Mouse (Mus musculus) heart, adult 11 months (tissue): ENCODE data around the gene Vegfa.
A peak's percentile ranks its signal among the peaks of the same experiment; 100 is the strongest.

Experiments used
- DNase-seq: peaks from one replicate; pipeline ENCODE4 v3.0.0; 2022

The Vegfa gene

DNA sequence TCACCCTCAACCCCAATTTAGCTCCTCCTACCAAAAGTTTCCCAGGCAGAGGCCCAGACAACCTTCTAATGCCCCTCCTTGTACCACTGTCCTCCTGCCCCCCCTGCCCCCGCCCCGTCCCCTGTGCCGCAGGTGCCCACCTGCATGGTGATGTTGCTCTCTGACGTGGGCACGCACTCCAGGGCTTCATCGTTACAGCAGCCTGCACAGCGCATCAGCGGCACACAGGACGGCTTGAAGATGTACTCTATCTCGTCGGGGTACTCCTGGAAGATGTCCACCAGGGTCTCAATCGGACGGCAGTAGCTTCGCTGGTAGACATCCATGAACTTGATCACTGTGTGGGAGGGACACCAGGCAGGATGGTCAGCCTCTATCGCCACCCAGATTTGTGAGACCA is 7.0 kb downstream of the Vegfa start:
- peak; percentile 85 for DNase-seq

DNA sequence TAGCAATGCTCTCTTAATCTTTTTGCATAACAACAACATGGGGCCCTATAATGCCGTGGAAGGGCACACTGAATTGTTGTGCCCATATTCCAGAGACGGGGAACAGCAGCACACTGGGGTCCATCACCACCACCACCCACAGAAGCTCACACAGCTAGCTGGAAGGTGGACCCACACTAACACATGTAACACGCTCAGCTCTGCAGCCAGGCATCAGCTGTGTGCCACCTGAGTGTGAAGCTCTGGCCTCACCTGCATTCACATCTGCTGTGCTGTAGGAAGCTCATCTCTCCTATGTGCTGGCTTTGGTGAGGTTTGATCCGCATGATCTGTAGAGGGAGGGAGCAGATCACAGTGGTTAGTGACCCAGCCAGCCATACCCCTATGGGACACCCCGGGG is 8.0 kb downstream of the Vegfa start:
- no peak for DNase-seq

DNA sequence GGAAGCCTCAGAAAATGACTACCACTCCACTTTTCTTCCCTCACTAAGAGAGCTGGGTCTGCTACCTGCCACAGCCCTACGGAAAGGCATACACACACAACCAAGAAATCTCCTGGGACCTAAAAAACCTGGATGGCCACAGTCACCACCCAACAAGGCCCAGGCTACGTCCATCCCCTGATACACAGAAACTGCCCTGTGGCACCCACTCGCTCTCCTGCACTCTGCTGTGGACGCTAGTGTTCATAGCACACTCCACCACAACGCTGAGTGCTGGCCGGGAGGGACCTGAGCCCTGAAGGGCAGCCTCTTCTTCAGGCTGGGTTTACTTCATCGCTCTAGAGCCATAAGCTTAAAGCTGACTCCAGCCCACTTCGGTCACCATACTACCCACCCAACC is 8.6 kb downstream of the Vegfa start:
- DNase-seq: no peak

DNA sequence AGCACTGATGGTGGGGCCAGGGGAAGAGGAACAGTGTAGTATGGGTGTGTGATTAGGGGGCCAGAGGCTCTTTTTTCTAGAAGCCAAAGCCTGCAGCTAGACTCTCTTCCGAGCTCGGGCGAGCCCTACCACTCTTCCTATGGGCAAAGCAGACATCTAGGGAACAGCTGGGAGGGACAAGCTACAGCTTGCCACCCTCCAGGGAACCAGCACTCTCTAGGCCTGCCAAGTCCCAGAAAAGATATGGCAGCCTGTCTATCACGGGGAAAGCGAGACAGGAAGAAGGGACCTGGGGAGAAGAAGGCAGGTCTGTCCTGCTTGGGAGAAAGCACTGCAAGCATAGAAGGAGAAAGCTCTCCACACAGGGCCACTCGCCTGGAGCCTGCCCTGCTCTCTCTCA is 9.2 kb downstream of the Vegfa start:
- no peak for DNase-seq

DNA sequence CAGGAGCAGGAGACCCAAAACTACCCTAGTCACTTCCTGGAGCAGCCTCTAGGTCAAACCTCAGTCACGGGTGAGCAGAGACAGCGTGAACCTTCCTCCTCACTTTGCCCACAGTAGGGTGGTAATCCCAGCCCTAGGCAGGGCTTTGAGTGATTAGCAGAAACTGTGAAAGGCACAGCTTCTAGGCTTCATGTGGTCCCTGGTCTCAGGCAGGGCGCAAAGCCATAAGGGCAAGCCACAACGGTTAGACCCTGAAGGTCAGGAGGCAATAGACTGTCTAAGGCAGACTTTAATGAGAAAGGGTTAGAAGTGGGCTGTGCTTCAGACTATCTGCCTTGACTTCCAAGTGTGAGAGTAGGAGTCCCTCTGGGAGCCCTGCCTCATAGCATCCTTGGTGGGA is 9.7 kb downstream of the Vegfa start:
- DNase-seq: no peak

DNA sequence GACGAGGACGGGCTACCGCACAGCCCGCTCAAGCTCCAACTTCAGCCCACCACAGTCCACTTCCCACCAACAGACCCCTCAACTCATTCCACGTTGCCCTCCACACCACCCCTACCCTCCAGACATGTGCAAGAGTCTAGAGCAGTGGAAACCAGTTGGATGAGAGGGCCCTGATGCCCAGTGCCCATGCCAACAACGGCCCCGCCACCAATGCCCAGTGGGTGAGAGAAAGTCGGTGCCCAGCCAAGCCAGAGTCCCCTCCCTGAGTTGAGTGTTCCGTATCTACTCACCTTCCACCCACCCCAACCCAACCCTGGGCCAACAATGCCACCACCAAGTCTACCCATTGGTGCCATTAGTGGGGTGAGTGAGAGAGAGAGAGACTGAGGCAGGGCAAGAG is 10.4 kb downstream of the Vegfa start:
- DNase-seq: peak; percentile 89

DNA sequence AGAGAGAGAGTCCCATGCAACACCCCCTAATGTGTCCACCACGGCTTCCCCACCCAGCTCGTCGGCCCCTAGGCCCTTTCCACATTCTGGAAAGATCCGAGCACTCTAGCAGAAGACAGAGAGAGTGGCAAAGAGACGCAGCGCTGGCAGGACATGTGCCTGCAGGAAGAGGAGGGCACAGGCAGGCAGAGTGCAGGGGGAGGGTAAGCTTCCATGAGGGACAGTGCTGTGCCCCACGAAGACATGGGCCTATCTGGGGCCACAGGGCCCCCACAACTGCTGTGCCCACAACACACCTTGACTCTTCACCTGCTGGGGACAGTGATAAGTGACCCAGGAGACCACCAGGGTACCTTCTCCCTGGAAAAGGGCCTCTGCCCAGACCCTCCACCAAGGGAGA is 11.0 kb downstream of the Vegfa start:
- DNase-seq: no peak

DNA sequence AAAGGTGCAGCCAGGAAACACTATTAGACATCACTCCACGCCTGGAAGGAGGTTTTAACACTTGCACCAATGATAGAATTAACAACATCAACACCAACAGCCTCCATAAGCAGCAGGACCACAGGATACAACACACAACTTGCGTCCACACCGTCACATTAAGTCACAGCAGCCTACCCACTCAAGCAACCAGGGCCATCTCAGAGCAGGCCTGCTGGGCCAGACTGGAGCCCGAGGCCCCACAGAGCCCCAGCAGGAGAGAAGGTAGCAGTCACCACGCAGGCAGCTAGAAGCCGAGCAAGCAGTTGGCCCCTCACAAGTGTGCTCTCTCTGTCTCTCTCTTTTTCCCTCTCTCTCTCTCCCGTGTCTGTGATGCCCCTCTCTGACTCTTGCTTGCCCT is 11.6 kb downstream of the Vegfa start:
- DNase-seq: peak; percentile 89

DNA sequence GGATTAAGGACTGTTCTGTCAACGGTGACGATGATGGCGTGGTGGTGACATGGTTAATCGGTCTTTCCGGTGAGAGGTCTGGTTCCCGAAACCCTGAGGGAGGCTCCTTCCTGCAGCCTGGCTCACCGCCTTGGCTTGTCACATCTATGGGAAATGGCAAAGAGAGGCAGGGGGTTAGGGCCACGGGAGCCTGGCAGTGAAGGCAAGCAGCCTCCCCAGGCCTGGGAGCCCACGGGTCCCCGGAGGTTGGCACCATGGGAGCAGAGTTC is 13.5 kb downstream of the Vegfa start:
- DNase-seq: no peak

DNA sequence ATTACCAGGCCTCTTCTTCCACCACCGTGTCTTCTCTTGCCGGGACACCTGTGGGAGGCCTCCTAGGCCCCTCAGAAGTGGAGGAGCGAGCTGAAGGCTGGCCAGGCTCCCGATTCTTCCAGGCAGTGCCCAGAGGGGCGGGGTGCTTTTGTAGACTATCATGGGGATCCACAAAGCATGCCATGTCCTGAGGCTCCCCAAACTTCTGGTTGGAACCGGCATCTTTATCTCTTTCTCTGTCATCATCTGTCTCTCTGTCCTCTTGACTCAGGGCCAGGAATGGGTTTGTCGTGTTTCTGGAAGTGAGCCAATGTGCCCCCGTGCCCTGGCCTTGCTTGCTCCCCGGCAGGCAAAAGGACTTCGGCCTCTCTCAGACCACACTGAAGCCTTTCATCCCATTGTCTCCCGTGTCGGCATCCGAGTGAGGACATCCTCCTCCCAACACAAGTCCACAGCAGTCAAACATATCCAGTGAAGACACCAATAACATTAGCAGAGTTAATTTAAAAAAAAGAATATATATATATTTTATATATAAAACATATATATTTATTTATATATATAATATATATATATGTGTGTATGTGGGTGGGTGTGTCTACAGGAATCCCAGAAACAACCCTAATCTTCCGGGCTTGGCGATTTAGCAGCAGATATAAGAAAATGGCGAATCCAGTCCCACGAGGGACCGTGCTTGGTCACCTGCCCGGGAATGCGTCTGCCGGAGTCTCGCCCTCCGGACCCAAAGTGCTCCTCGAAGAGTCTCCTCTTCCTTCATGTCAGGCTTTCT is 14.0 kb downstream of the Vegfa start:
- DNase-seq: peak; percentile 91

DNA sequence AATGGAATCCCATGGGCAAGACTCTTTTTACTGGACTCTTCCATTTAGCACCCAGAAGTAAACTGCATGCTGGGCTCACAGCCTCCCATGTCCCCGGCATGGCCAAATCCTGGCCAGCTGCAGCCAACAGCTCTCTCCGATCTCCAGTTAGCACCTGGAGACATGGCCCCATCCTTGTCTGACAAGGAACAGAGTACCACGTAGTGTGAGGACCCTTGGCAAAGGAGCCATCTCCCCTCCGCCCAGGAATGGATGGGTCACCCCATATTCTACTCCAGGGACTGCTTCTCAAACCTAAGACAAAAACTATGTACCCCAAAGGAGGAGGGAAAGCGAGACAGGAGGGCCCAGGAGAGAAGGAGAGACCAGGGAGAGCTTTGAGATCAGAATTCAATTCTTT is 15.6 kb downstream of the Vegfa start:
- DNase-seq: no peak

DNA sequence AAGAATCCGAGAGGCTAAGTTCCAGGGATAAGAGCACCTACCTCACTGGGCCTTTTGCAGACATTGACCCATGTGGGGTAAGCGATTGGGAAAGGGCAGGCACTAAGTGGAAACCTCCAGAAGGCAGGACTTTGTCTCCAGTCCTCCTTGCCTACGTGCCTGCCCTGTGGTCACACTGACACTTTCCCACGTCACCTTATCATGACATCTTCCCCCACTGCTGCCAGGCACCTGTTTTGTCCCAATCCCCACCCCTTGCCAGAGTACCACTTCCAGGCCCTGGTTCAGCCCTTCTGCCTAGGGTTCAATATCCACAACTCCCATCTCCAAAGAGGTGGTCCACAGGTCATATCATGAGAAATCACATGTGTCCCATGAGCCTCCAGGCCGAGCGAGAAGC is 16.2 kb downstream of the Vegfa start:
- peak; percentile 90 for DNase-seq

DNA sequence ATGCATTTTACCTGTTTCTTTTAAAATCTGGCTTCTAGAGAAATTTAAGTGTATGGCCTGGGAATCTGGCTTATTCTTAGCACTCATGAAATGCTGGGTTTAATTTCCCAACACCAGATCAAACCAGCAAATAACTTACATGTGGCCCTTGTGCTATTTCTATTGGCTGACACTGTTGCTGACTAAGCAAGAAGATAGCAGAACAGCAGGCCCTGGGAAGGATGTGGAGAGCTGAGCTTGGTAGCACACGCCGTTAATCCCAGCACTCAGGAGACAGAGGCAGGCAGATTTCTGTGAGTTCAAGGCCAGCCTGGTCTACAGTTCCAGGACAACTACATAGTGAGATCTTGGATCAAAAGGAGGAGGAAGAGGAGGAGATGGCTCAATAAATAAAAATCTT is 17.2 kb downstream of the Vegfa start:
- DNase-seq: no peak

DNA sequence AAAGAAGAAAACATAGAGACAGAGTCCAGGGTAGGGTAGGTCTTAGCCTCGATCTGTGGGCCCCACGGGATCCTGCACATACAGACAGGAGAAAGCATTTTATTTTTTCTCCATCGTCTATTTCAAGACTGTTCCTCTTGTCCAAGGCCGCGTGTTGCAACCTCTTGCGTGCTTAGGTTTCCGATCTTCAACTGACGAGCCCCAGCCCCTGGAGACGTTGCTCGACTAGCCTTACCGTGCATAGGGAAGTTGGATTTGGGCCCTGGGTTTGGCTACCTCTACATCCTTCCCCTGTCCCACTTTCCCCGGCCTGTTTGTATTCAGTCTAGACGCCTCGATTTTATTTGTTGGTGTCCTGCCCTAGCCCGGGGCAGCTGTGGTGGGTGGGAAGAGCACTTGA is 18.6 kb downstream of the Vegfa start:
- DNase-seq: no peak

DNA sequence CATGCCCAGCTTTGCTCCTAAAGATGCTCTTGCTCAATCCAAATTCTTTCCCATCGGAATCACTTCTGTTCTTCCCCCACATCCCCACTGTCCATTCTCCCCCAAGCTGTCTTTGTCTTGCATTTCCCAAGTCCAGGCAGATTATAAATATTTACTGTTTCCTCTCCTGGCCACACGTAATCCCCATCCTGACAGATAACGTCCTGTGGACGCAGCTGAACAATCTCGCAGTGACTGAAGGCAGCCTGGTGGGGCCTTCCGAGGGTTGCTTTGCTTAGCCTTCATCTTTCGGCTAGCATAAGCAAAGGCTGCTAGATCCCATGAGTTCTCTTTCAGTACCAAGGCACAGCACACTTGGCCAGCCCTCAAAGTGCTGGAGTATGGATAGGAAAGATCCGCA is 20.0 kb downstream of the Vegfa start:
- no peak for DNase-seq

DNA sequence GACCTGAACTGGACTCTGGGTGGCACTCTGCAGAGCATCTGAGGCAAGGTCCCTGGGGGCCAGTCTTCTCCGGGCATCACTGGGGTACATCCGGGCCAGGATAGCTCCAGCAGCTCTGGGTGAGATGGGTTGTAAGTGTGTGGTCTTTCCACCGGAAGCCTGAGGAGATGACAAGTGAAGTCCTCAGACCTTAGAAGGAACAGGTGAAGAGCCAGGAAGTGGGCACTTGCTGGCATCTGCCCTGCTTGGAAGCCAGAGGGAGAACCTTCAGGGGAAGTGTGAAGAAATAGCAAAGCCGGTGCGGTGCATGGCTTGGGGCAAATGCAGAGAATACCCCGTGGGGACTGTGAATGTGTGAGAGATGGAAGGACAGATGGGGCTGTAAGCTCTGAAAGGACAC is 21.7 kb downstream of the Vegfa start:
- DNase-seq: peak; percentile 80

DNA sequence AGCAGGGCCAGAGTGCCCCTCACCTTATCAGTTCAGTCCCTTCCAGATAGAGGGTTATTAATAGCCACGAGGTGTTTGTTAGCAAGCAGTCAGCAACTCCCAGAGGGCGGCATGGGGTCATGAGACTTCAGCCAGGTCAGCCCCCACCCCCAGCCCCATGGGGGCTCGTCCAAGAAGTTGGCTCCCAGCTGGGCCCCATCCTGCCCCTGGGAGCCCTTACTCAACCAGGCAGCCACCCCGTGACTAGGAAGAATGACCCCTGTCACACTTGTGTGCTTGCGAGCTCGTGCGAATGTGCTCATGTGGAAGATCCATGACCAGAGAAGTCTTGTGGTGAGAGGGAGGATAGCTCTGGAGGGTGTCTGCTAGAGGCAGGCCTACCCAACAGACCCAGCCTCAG is 23.0 kb downstream of the Vegfa start:
- peak; percentile 97 for DNase-seq

DNA sequence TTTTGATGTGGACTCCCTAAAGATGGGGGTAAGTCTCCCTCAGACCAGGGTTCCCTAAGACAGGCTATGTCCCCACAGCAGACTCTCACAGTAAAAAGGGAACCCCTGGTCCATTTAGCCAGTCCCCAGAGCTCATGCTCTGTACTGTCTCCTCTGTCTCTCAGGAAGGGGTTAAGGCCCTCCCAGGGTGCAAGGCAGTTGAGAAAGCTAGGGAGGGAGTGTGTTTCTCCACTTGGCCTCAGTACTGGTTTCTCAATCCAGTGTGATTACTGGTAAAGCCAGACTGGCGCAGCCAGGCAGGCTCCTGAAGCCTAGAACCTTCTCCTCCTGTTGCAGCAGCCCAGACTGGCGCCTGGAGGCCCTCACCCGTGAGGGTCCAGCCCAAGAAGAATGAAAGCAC is 26.7 kb downstream of the Vegfa start:
- DNase-seq: no peak

DNA sequence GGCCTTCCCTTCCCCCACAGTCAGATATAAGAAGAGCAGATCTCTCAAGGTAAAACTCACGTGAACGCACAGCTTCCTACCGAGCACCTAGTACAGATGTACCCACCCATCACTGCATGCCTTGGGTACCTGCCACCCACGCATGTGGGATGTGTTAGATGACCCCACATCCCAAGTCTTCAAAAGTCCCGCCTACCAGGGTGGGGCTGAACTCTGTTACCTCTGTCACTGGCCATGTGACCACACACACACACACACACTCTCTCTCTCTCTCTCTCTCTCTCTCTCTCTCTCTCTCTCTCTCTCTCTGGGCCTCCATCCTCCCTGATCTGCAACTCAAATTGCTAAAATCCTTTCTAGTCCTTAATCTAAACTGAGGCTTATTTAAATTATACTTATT is 27.7 kb downstream of the Vegfa start:
- no peak for DNase-seq

DNA sequence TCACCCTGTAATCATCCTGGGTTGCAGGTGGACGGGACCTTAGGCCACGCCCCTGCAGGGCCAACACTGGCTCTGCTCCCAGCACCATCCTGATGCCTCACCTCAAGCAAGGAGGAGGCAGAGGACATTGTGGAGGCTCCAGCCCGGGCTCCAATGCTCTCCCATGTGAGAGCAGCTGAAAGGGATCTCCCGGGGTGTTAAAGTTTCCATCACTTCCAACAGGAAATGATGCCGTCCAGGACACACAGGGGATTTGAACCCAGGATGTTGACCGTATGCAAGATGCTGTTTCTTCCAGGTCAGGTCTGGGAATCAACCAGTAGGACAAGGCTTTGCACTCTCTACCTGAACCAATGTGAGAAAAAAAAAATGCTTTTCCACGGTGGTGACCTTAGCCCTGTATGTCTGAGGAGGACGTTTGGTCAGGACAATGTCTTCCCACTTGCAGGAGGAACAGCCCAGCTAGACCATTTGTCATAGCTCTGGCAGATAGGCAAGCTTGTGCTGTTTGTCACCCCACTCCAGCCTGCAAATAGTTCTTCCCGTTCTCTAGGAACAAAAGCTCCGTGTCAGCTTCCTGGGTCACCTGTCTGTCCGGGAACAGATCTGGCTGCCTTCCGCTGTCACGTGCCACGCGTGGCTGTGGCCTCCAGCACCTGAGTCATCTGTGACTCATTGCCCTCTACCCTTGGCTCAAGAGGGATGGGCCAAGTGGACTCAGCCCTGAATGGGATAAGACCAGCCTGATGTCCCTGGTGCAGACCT is 28.3 kb downstream of the Vegfa start:
- DNase-seq: peak; percentile 97

DNA sequence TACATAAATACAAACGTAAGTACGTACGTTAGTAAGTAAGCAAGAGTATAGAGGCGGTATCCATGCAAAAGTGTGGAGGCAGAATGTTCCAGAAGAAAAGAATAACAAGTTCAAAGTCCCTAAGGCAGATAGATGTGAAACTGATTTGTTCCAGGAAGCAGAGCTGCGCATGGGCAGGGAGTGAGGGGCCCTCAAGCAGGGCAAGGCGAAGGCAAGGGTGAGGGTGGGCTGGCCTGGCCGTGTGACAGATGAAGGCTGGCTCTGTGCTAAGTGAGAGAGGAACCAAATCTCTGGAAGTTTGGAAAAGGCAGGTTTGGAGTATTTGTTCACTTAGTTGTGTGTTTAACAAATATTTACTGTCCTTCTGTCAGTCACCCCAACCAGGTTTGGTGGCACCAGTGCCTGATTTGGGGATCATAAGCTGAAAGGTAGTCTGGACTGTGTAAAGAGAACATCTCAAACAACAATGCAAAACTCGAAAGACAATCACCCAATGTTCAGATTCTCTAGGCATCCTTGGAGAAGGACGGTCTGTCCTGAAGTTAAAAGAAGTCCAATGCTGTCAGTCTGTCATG is 32.7 kb downstream of the Vegfa start:
- no peak for DNase-seq

DNA sequence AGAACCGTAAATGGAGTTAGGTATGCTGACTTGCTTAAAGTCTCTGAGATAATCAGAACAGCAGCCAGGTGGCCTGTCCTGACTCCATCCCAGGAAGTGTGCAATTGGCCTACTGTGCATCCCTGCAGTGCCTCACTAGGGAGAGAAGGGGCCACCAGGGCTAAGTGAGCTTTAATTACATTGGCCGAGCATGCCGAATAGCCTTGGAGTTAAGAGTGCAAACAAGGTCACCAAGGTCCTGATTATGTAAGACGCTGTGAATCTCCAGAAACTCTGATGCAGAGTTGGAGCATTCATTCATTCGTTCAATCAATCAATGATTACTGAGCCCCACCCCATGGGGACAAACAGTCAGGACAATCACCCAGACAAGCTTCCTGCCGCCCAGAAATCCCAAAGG is 33.8 kb downstream of the Vegfa start:
- no peak for DNase-seq

DNA sequence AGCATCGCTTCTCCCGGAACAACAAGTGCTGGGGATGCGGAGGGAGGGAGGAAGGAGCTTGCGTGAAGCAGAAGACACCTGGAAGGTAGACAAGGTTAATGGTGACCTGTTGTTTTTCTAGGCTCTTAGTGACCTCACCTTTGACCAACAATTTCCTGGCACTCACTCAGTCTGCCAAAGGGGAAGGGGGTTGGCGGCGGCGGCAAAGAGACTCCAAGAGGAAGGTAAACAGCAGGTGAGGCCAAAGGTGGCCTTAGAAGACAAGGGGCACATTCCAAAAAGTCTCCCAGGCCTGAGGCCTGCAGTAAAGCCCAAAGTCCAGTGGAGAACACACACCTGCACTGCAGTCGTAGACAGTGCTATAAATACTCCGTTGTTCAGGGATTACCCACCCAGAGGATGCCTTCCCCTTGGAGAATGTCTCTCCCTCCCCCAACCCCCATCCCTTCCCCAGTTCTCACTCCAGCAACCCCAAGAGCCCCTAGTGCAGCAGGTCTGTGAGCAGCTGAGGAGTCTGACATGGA is 35.2 kb downstream of the Vegfa start:
- no peak for DNase-seq

DNA sequence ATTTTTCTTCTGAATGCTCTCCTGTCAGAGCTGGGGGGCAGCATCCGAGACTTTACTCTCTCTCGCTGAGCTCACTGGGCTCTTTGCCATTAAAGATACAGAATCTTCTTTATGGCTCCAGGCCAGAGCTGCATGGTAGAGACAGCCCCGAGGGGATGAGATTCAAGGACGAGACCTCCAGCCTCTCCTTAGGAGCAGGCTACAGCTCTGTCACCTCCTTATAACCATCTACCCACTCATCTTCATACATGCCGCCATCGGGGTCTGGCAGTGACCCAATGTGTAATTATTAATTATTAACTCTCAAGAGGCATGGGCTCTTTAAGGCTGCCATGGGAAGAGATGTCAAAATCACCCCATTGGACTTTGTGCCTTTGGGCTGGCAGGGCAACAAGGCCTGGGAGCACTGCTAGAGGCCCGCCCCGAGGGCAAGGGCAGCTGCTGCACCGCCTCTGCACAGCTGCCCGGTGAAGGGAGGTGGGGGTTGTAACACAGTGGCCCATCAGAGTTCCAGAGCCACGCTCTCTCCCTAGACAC is 37.8 kb downstream of the Vegfa start:
- DNase-seq: no peak
